Mouse (Mus musculus): ENCODE results near the gene Hoxb2. TPM values are rescaled to one million over a fixed set of nuclear protein-coding genes. Genes with fewer than 3 reads are reported as not detected.

The Hoxb2 gene
- polyA plus RNA-seq, 1 experiment: 31.4 TPM

GRCm38 (mm10) chr11:96336597-96336996 is 13.7 kb upstream of the Hoxb2 start:
- DNase-seq (ENCODE audit: low read depth): no peak

- no peak for DNase-seq (ENCODE audit: low read depth)
These were observed 13.3 kb upstream of the Hoxb2 start for GRCm38 (mm10) chr11:96337026-96337425.

- no peak for DNase-seq (ENCODE audit: low read depth)
These were observed 11.1 kb upstream of the Hoxb2 start for GRCm38 (mm10) chr11:96338957-96339855.

- DNase-seq (ENCODE audit: low read depth): no peak
These were observed 9.5 kb upstream of the Hoxb2 start for GRCm38 (mm10) chr11:96340698-96341365.

GRCm38 (mm10) chr11:96341701-96342575 is 8.4 kb upstream of the Hoxb2 start:
- no peak for DNase-seq (ENCODE audit: low read depth)

GRCm38 (mm10) chr11:96342576-96342930 is 7.8 kb upstream of the Hoxb2 start:
- no peak for DNase-seq (ENCODE audit: low read depth)

- no peak for DNase-seq (ENCODE audit: low read depth)
These were observed 7.0 kb upstream of the Hoxb2 start for GRCm38 (mm10) chr11:96343206-96343745.

- no peak for DNase-seq (ENCODE audit: low read depth)
These were observed 6.1 kb upstream of the Hoxb2 start for GRCm38 (mm10) chr11:96344061-96344877.

GRCm38 (mm10) chr11:96344878-96345159 is 5.5 kb upstream of the Hoxb2 start:
- DNase-seq (ENCODE audit: low read depth): no peak

- DNase-seq (ENCODE audit: low read depth): no peak
These were observed 5.0 kb upstream of the Hoxb2 start for GRCm38 (mm10) chr11:96345220-96345892.

- DNase-seq (ENCODE audit: low read depth): no peak
These were observed 4.2 kb upstream of the Hoxb2 start for GRCm38 (mm10) chr11:96345893-96346806.

- DNase-seq (ENCODE audit: low read depth): no peak
These were observed 3.3 kb upstream of the Hoxb2 start for GRCm38 (mm10) chr11:96346916-96347520.

- DNase-seq (ENCODE audit: low read depth): no peak
These were observed 2.6 kb upstream of the Hoxb2 start for GRCm38 (mm10) chr11:96347717-96348116.

- no peak for DNase-seq (ENCODE audit: low read depth)
These were observed 2.0 kb upstream of the Hoxb2 start for GRCm38 (mm10) chr11:96348141-96348928.

- no peak for DNase-seq (ENCODE audit: low read depth)
These were observed 1.3 kb upstream of the Hoxb2 start for GRCm38 (mm10) chr11:96348988-96349387.

- no peak for DNase-seq (ENCODE audit: low read depth)
These were observed 609 bp upstream of the Hoxb2 start for GRCm38 (mm10) chr11:96349491-96350340.

GRCm38 (mm10) chr11:96350791-96351190 is 466 bp downstream of the Hoxb2 start:
- DNase-seq (ENCODE audit: low read depth): no peak

Data from gonadal fat pad, adult 2 months (tissue).